9 mouse cellular contexts compared by ENCODE assay signal in genomic region chr19:21897122-21897827, GRCm38 (mm10).
A peak's percentile ranks its signal among the peaks of the same experiment; 100 is the strongest.
DNase-seq lines count a peak whose midpoint lies in the region; ATAC-seq and TF ChIP-seq lines count a peak whose summit lies in the region.
"Had no signal": no experiment of that assay in that cellular context is flagged by ENCODE, and none has a peak within 500 bp of the region (broad histone marks: within the 10 kb centered on the region; RNA-seq: fewer than 3 reads in every experiment).

No protein-coding gene starts in this region.

- WGBS in forebrain, embryonic 11.5 days: 87% methylated on average over 7 of the region's 7 CpGs
- WGBS in thymus, adult 2 months: 4% methylated on average over 7 of the region's 7 CpGs

- peak; percentile 92 for ATAC-seq in monocyte, adult 5-6 weeks (replicated peaks; ENCODE audit: insufficient number of reproducible peaks, low FRiP score, low TSS enrichment, poor library complexity, severe bottlenecking)
- ATAC-seq in forebrain, embryonic 11.5 days (replicated peaks; ENCODE audit: low FRiP score): no peak

- peak; percentile 39 for DNase-seq in gastrocnemius, adult 2 months
- no peak for DNase-seq in gastrocnemius, postnatal 4 days (ENCODE audit: low spot score in 2 of 2)
- peak; percentile 74 to 77 for DNase-seq in heart, adult 9 months (ENCODE audit: low spot score in 2 of 2)
- DNase-seq in kidney, postnatal 25 days: peak; percentile 65 to 70
- no peak for DNase-seq in left cerebral cortex, adult 18-20 months (ENCODE audit: low spot score in 2 of 2)
- DNase-seq in forebrain, embryonic 11.5 days (ENCODE audit: low spot score): no peak
- DNase-seq in thymus, adult 2 months: no peak

- no peaks in the 10 kb centered on the region for H3K36me3 ChIP-seq in forebrain, embryonic 11.5 days (ENCODE audit: control insufficient read depth, insufficient read depth, low read length)
- H3K36me3 ChIP-seq in thymus, adult 2 months (ENCODE audit: control insufficient read depth, insufficient read depth, low read length): no peaks in the 10 kb centered on the region

- no peak for TF ChIP-seq POLR2A in thymus, adult 2 months (IDR thresholded peaks at IDR 0.05; ENCODE audit: control insufficient read depth, extremely low read depth, insufficient read depth, low read length, poor library complexity)

- TF ChIP-seq CTCF in gastrocnemius, adult 2 months (IDR thresholded peaks at IDR 0.05): no peak
- TF ChIP-seq CTCF in thymus, adult 2 months (IDR thresholded peaks at IDR 0.05; ENCODE audit: borderline replicate concordance, control insufficient read depth, extremely low read depth, insufficient read depth, low read length, poor library complexity): no peak

- no peak overlapping the region for H3K4me2 ChIP-seq in forebrain, embryonic 11.5 days (ENCODE audit: low read depth, low read length, severe bottlenecking)

- intact Hi-C loops in gastrocnemius, adult 2 months (cut with DNase I): no loop called here

- no peaks in the 10 kb centered on the region for H3K9me3 ChIP-seq in forebrain, embryonic 11.5 days (ENCODE audit: control insufficient read depth, low read length)

- no peak overlapping the region for H3K4me3 ChIP-seq in gastrocnemius, adult 2 months
- no peak overlapping the region for H3K4me3 ChIP-seq in forebrain, embryonic 11.5 days (ENCODE audit: low read depth, low read length)
- H3K4me3 ChIP-seq in thymus, adult 2 months (ENCODE audit: control insufficient read depth, insufficient read depth, low read length): no peak overlapping the region
- H3K4me3 ChIP-seq: erythroblast, embryonic 14.5 days had no signal

- H3K9ac ChIP-seq in forebrain, embryonic 11.5 days (ENCODE audit: low read length): no peak overlapping the region

- H3K27ac ChIP-seq in gastrocnemius, adult 2 months: peak overlapping the region; percentile 46; the same call in 1 of the 2 replicates
- no peak overlapping the region for H3K27ac ChIP-seq in forebrain, embryonic 11.5 days (ENCODE audit: low read depth, low read length)
- H3K27ac ChIP-seq in thymus, adult 2 months (ENCODE audit: control insufficient read depth, insufficient read depth, low read length): no peak overlapping the region

- no peaks in the 10 kb centered on the region for H3K27me3 ChIP-seq in forebrain, embryonic 11.5 days (ENCODE audit: control insufficient read depth, insufficient read depth, low read length)
- H3K27me3 ChIP-seq in thymus, adult 2 months (ENCODE audit: control insufficient read depth, insufficient read depth, low read length): no peaks in the 10 kb centered on the region

- H3K4me1 ChIP-seq in forebrain, embryonic 11.5 days (replicated peaks; ENCODE audit: control insufficient read depth, insufficient read depth, low read length): no peaks in the 10 kb centered on the region
- no peaks in the 10 kb centered on the region; the same call in 1 of the 2 replicates for H3K4me1 ChIP-seq in thymus, adult 2 months (replicated peaks; ENCODE audit: control insufficient read depth, insufficient read depth, low read length)

Comparison
In these comparisons a context has a peak if more than half of its experiments do, and no peak if none do; other contexts are left out.
1. DNase-seq: peak in gastrocnemius, adult 2 months (single experiment), heart, adult 9 months (2 of 2) and kidney, postnatal 25 days (2 of 2); none in gastrocnemius, postnatal 4 days (0 of 2), left cerebral cortex, adult 18-20 months (0 of 2), forebrain, embryonic 11.5 days (single experiment) and thymus, adult 2 months (single experiment).